Mouse (Mus musculus): ENCODE data around the gene Dda1.

DNA sequence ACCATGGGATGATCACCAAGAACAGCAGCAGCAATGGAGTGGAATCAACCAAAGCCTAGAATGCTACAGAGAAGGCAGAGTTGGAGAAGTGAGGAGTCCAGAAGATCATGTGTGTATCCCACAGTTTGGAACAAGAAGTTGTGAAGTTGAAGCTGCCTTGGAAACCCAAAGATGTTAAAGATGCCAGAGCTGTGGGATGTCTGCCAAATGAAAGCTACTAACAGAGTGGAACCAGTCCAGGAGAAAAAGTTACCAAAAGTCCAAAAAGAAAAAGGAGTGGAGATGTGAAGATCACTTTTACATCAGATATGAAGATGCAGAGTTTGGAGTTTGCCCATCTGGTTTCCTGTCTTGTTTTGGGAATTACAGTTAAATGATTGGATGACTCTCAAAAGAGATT is 46.9 kb upstream of the Dda1 start:
- TF ChIP-seq POLR2A (IDR thresholded peaks at IDR 0.05; ENCODE audit: insufficient read depth, low read depth, low read length) (no peak), CTCF (IDR thresholded peaks at IDR 0.05) (no peak)
